Mouse (Mus musculus): ENCODE measurements at regions not wholly inside any gene's neighbourhood (a gene's known extent, or its start where the extent isn't known, plus 50 kb on each side); places are given as distances from the start of the nearest gene placed in this dataset.

GRCm38 (mm10) chr13:111933526-111934240 lies 124.9 kb upstream of the Map3k1 start:
- Histone ChIP-seq H3K4me3 (no peak overlapping the region), H3K9ac (replicated peaks) (no peak overlapping the region), H3K27me3 (no peaks in the 10 kb centered on the region), H3K27ac (replicated peaks) (no peak overlapping the region), H3K9me3 (no peaks in the 10 kb centered on the region), H3K4me2 (replicated peaks) (no peak overlapping the region), H3K4me1 (peaks cover 3% of the 10 kb centered on the region; the same call in 1 of the 2 replicates), H3K36me3 (no peaks in the 10 kb centered on the region)
- 80% methylated on average over 8 of the region's 8 CpGs for WGBS
- no peak for ATAC-seq (replicated peaks)

GRCm38 (mm10) chr13:111935721-111936080 lies 126.9 kb upstream of the Map3k1 start:
- no peak overlapping the region for H3K9ac ChIP-seq (replicated peaks)
- H3K4me3 ChIP-seq = no peak overlapping the region
- no peaks in the 10 kb centered on the region for H3K9me3 ChIP-seq
- H3K4me2 ChIP-seq (replicated peaks) = no peak overlapping the region
- 87% methylated on average over 1 of the region's 1 CpGs for WGBS
- no peak for ATAC-seq (replicated peaks)
- no peaks in the 10 kb centered on the region for H3K36me3 ChIP-seq
- H3K4me1 ChIP-seq = peaks cover 3% of the 10 kb centered on the region; the same call in 1 of the 2 replicates
- no peak overlapping the region for H3K27ac ChIP-seq (replicated peaks)
- no peaks in the 10 kb centered on the region for H3K27me3 ChIP-seq

- 81% methylated on average over 9 of the region's 9 CpGs for WGBS
- Histone ChIP-seq H3K27me3 (no peaks in the 10 kb centered on the region), H3K4me2 (replicated peaks) (no peak overlapping the region), H3K4me1 (peaks cover 3% of the 10 kb centered on the region; the same call in 1 of the 2 replicates), H3K36me3 (no peaks in the 10 kb centered on the region), H3K9me3 (no peaks in the 10 kb centered on the region), H3K27ac (replicated peaks) (no peak overlapping the region), H3K4me3 (no peak overlapping the region), H3K9ac (replicated peaks) (no peak overlapping the region)
- no peak for ATAC-seq (replicated peaks)
Observed at GRCm38 (mm10) chr13:111936081-111936857, 127.5 kb upstream of the Map3k1 start.

- H3K27ac ChIP-seq (replicated peaks) = no peak overlapping the region
- H3K4me1 ChIP-seq = peaks cover 3% of the 10 kb centered on the region; the same call in 1 of the 2 replicates
- ATAC-seq (replicated peaks) = no peak
- WGBS = 61% methylated on average over 8 of the region's 8 CpGs
- no peaks in the 10 kb centered on the region for H3K36me3 ChIP-seq
- no peaks in the 10 kb centered on the region for H3K9me3 ChIP-seq
- no peak overlapping the region for H3K9ac ChIP-seq (replicated peaks)
- no peak overlapping the region for H3K4me3 ChIP-seq
- no peaks in the 10 kb centered on the region for H3K27me3 ChIP-seq
- no peak overlapping the region for H3K4me2 ChIP-seq (replicated peaks)
Observed at GRCm38 (mm10) chr13:111936983-111937382, 128.2 kb upstream of the Map3k1 start.

GRCm38 (mm10) chr13:111938896-111939422 lies 130.2 kb upstream of the Map3k1 start:
- H3K36me3 ChIP-seq = no peaks in the 10 kb centered on the region
- no peak overlapping the region for H3K27ac ChIP-seq (replicated peaks)
- no peak overlapping the region for H3K9ac ChIP-seq (replicated peaks)
- no peak for ATAC-seq (replicated peaks)
- H3K9me3 ChIP-seq = no peaks in the 10 kb centered on the region
- no peak overlapping the region for H3K4me3 ChIP-seq
- H3K27me3 ChIP-seq = no peaks in the 10 kb centered on the region
- 72% methylated on average over 8 of the region's 8 CpGs for WGBS
- H3K4me2 ChIP-seq (replicated peaks) = no peak overlapping the region
- peaks cover 9% of the 10 kb centered on the region for H3K4me1 ChIP-seq

GRCm38 (mm10) chr13:111939534-111940115 lies 130.8 kb upstream of the Map3k1 start:
- H3K9me3 ChIP-seq = no peaks in the 10 kb centered on the region
- no peak overlapping the region for H3K9ac ChIP-seq (replicated peaks)
- H3K27ac ChIP-seq (replicated peaks) = no peak overlapping the region
- H3K27me3 ChIP-seq = no peaks in the 10 kb centered on the region
- no peak overlapping the region for H3K4me2 ChIP-seq (replicated peaks)
- ATAC-seq (replicated peaks) = no peak
- H3K4me1 ChIP-seq = peaks cover 9% of the 10 kb centered on the region
- H3K4me3 ChIP-seq = no peak overlapping the region
- no peaks in the 10 kb centered on the region for H3K36me3 ChIP-seq
- WGBS = 80% methylated on average over 6 of the region's 6 CpGs

GRCm38 (mm10) chr13:111940275-111940674 lies 131.5 kb upstream of the Map3k1 start:
- Histone ChIP-seq H3K4me2 (replicated peaks) (no peak overlapping the region), H3K9ac (replicated peaks) (no peak overlapping the region), H3K4me3 (no peak overlapping the region), H3K27me3 (no peaks in the 10 kb centered on the region), H3K36me3 (no peaks in the 10 kb centered on the region), H3K4me1 (peaks cover 9% of the 10 kb centered on the region), H3K27ac (replicated peaks) (no peak overlapping the region), H3K9me3 (no peaks in the 10 kb centered on the region)
- WGBS = 90% methylated on average over 4 of the region's 4 CpGs
- no peak for ATAC-seq (replicated peaks)

- H3K9me3 ChIP-seq = no peaks in the 10 kb centered on the region
- peaks cover 9% of the 10 kb centered on the region for H3K4me1 ChIP-seq
- 81% methylated on average over 6 of the region's 6 CpGs for WGBS
- no peaks in the 10 kb centered on the region for H3K27me3 ChIP-seq
- no peak overlapping the region for H3K27ac ChIP-seq (replicated peaks)
- no peak overlapping the region for H3K4me3 ChIP-seq
- ATAC-seq (replicated peaks) = no peak
- no peak overlapping the region for H3K9ac ChIP-seq (replicated peaks)
- no peaks in the 10 kb centered on the region for H3K36me3 ChIP-seq
- H3K4me2 ChIP-seq (replicated peaks) = no peak overlapping the region
Observed at GRCm38 (mm10) chr13:111940796-111941513, 132.2 kb upstream of the Map3k1 start.

- Histone ChIP-seq H3K36me3 (no peaks in the 10 kb centered on the region), H3K9ac (replicated peaks) (no peak overlapping the region), H3K4me1 (peaks cover 6% of the 10 kb centered on the region; the same call in 1 of the 2 replicates), H3K4me3 (no peak overlapping the region), H3K9me3 (no peaks in the 10 kb centered on the region), H3K27ac (replicated peaks) (no peak overlapping the region), H3K27me3 (no peaks in the 10 kb centered on the region), H3K4me2 (replicated peaks) (no peak overlapping the region)
- no peak for ATAC-seq (replicated peaks)
- 93% methylated on average over 4 of the region's 4 CpGs for WGBS
Observed at GRCm38 (mm10) chr13:111941946-111942345, 133.2 kb upstream of the Map3k1 start.

- no peak overlapping the region for H3K27ac ChIP-seq (replicated peaks)
- no peak overlapping the region for H3K4me2 ChIP-seq (replicated peaks)
- no peak overlapping the region for H3K4me3 ChIP-seq
- no peaks in the 10 kb centered on the region for H3K36me3 ChIP-seq
- no peak overlapping the region for H3K9ac ChIP-seq (replicated peaks)
- H3K9me3 ChIP-seq = no peaks in the 10 kb centered on the region
- peaks cover 6% of the 10 kb centered on the region; the same call in 1 of the 2 replicates for H3K4me1 ChIP-seq
- 55% methylated on average over 15 of the region's 15 CpGs for WGBS
- ATAC-seq (replicated peaks) = no peak; the same call in 1 of the 2 replicates
- no peaks in the 10 kb centered on the region for H3K27me3 ChIP-seq
Observed at GRCm38 (mm10) chr13:111943392-111944088, 134.7 kb upstream of the Map3k1 start.

- ATAC-seq (replicated peaks) = peak; percentile 66
- Histone ChIP-seq H3K36me3 (no peaks in the 10 kb centered on the region), H3K27ac (replicated peaks) (no peak overlapping the region), H3K9me3 (no peaks in the 10 kb centered on the region), H3K27me3 (no peaks in the 10 kb centered on the region), H3K9ac (replicated peaks) (no peak overlapping the region), H3K4me3 (no peak overlapping the region), H3K4me2 (replicated peaks) (no peak overlapping the region), H3K4me1 (peaks cover 6% of the 10 kb centered on the region; the same call in 1 of the 2 replicates)
- 4% methylated on average over 5 of the region's 5 CpGs for WGBS
Observed at GRCm38 (mm10) chr13:111944089-111944406, 135.3 kb upstream of the Map3k1 start.
